Mouse (Mus musculus) lung, adult 2 months (tissue): ENCODE measurements around the gene Hs3st4. TPM values are rescaled to one million over a fixed set of nuclear protein-coding genes. Genes with fewer than 3 reads are reported as not detected.

Experiments
- DNase-seq: peaks from one replicate; pipeline ENCODE4 v3.0.0; 2022
- H3K4me1 ChIP-seq: fragments of 200-500 bp; 2 replicates; pipeline ENCODE4 v1.6.1; 2011; ENCODE audit warnings: low read length; ENCODE audit not compliant: control insufficient read depth, insufficient read depth
- H3K4me3 ChIP-seq: fragments of 200-500 bp; replicated peaks from 2 replicates; pipeline ENCODE3; 2011; ENCODE audit warnings: low read depth, mild to moderate bottlenecking, control low read depth, low read length; ENCODE audit errors: extremely low read depth
- CTCF ChIP-seq: fragments of 200-500 bp; IDR thresholded peaks from 2 replicates; pipeline ENCODE4 v1.5.1; 2011; ENCODE audit warnings: mild to moderate bottlenecking, low read length, control low read depth; ENCODE audit not compliant: insufficient read depth
- POLR2A ChIP-seq: fragments of 200-500 bp; IDR thresholded peaks from 2 replicates; pipeline ENCODE4 v1.6.1; 2011; ENCODE audit warnings: low read depth, mild to moderate bottlenecking, control low read depth, low read length, borderline replicate concordance; ENCODE audit errors: extremely low read depth
- WGBS: fragments of 180-500 bp; shearing (Covaris S2); methylation state at CpG from one replicate; pipeline ENCODE4 v1.1.7; 2018; 5-methylcytosine and 5-hydroxymethylcytosine counted together
- polyA plus RNA-seq: library from polyadenylated mRNA; depleted of rRNA; stranded (reverse); fragments of >200 nt; gene quantifications from 2 replicates; pipeline ENCODE4 v1.2.3, GENCODE M21; 2012

Gene Hs3st4
- polyA plus RNA-seq, 1 experiment: not detected

DNA sequence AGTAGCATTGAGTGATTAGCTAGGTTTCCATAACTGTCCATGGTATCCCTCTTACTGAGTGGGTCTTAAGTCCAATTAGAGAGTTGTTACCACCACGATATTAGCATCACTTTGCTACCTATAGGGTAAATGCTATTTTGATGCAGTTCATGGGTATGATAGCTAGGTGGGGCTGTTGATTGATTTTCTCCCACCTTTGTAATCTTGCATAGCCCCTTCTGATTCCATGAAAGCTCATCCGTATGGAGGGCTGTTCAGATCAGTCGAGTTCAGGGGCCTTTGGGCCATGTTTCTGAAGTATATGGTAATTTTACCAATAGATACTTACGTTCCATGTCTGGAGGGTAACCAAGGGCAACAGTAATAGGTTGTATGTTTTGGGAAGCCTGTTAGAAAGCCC, 400.8 kb downstream of the Hs3st4 start:
- Histone ChIP-seq H3K4me1 (no peaks in the 10 kb centered on the region), H3K4me3 (no peak overlapping the region)
- DNase-seq: no peak
- no peak for TF ChIP-seq POLR2A
- no peak for TF ChIP-seq CTCF
- WGBS: 36% methylated on average over 4 of the region's 4 CpGs

DNA sequence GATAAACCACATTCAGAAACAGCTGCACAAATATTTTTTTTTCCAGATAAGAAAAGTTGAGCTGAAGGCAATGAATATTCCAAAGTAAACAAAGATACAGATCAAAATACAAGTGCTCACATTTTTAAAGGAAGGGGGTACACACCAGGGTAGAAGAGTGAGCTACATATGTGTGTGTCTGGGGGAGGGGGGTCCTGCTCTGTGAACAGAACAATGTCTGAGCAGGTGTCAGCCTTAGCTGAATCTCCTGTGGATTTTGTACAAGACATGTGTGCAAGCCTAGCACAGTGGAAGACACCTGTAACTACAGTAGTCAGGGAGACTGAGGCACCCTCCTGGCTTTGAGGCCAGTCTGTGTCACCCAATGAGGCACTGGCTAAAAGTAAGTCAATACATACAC, 416.5 kb downstream of the Hs3st4 start:
- DNase-seq: no peak
- TF ChIP-seq CTCF: no peak
- Histone ChIP-seq H3K4me1 (no peaks in the 10 kb centered on the region), H3K4me3 (no peak overlapping the region)

DNA sequence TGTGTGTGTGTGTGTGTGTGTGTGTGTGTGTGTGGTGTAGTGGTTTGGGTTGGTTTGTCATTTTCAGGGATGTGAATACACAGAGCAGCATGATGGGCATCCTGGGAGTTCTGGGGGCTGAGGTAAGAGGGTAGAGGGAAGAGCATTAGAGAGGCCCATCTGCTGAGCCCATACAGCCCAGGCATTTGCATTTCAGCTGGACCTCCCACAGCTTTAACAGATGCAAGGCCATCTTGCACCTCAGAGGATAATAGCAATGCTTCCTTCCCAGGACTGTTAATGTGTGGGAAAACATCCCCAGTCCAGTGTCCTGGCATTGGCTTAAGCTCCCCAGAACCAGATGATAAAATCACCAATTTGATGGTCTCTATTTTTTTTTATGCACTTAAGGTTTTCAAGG, 444.3 kb downstream of the Hs3st4 start:
- DNase-seq: no peak
- no peak for TF ChIP-seq POLR2A
- no peak for TF ChIP-seq CTCF
- H3K4me3 ChIP-seq: no peak overlapping the region
- no peaks in the 10 kb centered on the region for H3K4me1 ChIP-seq
